Mouse (Mus musculus) heart, adult 2 months (tissue): Measurements from ENCODE around the gene Acta2.

Experiments used
- CTCF ChIP-seq: fragments of 200-600 bp; IDR thresholded peaks from 2 replicates; pipeline ENCODE4 v1.8.1; 2022; ENCODE audit warnings: antibody characterized with exemption, mild to moderate bottlenecking, moderate library complexity
- EP300 ChIP-seq: fragments of 200-500 bp; IDR thresholded peaks from 2 replicates; pipeline ENCODE4 v1.6.1; 2011; ENCODE audit warnings: low read depth, low read length, control low read depth; ENCODE audit not compliant: insufficient read depth
- POLR2A ChIP-seq: fragments of 200-500 bp; IDR thresholded peaks from 2 replicates; pipeline ENCODE4 v1.6.1; 2011; ENCODE audit warnings: mild to moderate bottlenecking, low read depth, low read length, control low read depth; ENCODE audit not compliant: insufficient read depth

GRCm38 (mm10) chr19:34198901-34199300 lies 56.5 kb downstream of the Acta2 start:
- TF ChIP-seq CTCF (no peak), POLR2A (no peak), EP300 (no peak)
